Mouse (Mus musculus) brain, embryonic 14.5 days (tissue): ENCODE data around the gene Uqcr11.

Experiments used
- CTCF ChIP-seq: fragments of 200-500 bp; IDR thresholded peaks from 2 replicates; pipeline ENCODE4 v1.5.1; 2012; ENCODE audit warnings: inconsistent platforms, mild to moderate bottlenecking, moderate library complexity, borderline replicate concordance; ENCODE audit not compliant: insufficient read depth, insufficient read length; ENCODE audit errors: extremely low read depth
- POLR2A ChIP-seq: fragments of 200-500 bp; IDR thresholded peaks from 2 replicates; pipeline ENCODE4 v1.6.1; 2012; ENCODE audit warnings: mild to moderate bottlenecking, inconsistent platforms, borderline replicate concordance; ENCODE audit not compliant: poor library complexity, insufficient read depth, insufficient read length, severe bottlenecking; ENCODE audit errors: extremely low read depth

- TF ChIP-seq CTCF (no peak), POLR2A (no peak)
Measured at GRCm38 (mm10) chr10:80367954-80368353, 38.7 kb downstream of the Uqcr11 start.
